12 mouse cellular contexts compared by ENCODE assay signal in the genomic region with DNA sequence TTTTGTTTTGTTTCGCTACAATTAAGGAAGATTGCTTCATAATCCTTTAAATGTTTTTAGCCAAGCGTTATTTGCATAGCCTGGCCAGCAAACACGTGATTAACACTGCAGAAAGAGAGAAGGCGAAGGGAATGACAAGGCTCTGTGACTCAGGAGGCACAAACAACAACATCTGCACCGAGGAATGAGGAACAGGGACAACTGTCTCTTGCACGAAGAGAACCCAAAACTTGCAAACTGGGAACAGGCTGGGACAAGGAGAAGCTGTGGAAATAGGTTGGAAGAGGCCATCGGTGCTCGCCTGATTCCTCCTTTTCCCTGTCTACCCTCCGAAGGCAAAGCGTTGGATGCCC. TPM values are rescaled to one million over a fixed set of nuclear protein-coding genes. Genes with fewer than 3 reads are reported as not detected.
DNase-seq lines count a peak whose midpoint lies in the region; ATAC-seq and TF ChIP-seq lines count a peak whose summit lies in the region.
"Had no signal": no experiment of that assay in that cellular context is flagged by ENCODE, and none has a peak within 500 bp of the region (broad histone marks: within the 10 kb centered on the region; RNA-seq: fewer than 3 reads in every experiment).

No protein-coding gene starts in this region.

- no peak for TF ChIP-seq EP300 in lung, postnatal 0 days (IDR thresholded peaks at IDR 0.05)

- no peak overlapping the region for H3K4me3 ChIP-seq in heart, embryonic 13.5 days
- H3K4me3 ChIP-seq in lung, postnatal 0 days (ENCODE audit: low read depth, low read length): peak overlapping the region; percentile 18
- H3K4me3 ChIP-seq in hindbrain, embryonic 13.5 days: no peak overlapping the region
- H3K4me3 ChIP-seq in stomach, embryonic 15.5 days (replicated peaks): no peak overlapping the region
- H3K4me3 ChIP-seq: megakaryocyte, embryonic 14.5 days; neural tube, embryonic 12.5 days had no signal

- H3K36me3 ChIP-seq in heart, embryonic 13.5 days: peaks cover 3% of the 10 kb centered on the region; the same call in 1 of the 2 replicates
- no peaks in the 10 kb centered on the region for H3K36me3 ChIP-seq in lung, postnatal 0 days (ENCODE audit: insufficient read depth, low read length)
- no peaks in the 10 kb centered on the region for H3K36me3 ChIP-seq in hindbrain, embryonic 13.5 days
- no peaks in the 10 kb centered on the region for H3K36me3 ChIP-seq in stomach, embryonic 15.5 days
- H3K36me3 ChIP-seq: neural tube, embryonic 12.5 days had no signal

- peaks cover 72% of the 10 kb centered on the region for H3K4me1 ChIP-seq in heart, embryonic 13.5 days
- H3K4me1 ChIP-seq in lung, postnatal 0 days (ENCODE audit: insufficient read depth, low read depth, low read length): peaks cover 8% of the 10 kb centered on the region; the same call in 1 of the 2 replicates
- peaks cover 34% of the 10 kb centered on the region for H3K4me1 ChIP-seq in hindbrain, embryonic 13.5 days (replicated peaks)
- peaks cover 50% of the 10 kb centered on the region for H3K4me1 ChIP-seq in stomach, embryonic 15.5 days

- H3K27ac ChIP-seq in heart, embryonic 13.5 days (replicated peaks): 0 out of 2 replicates have a peak overlapping the region, but pooled peaks have one; percentile 3
- H3K27ac ChIP-seq in lung, postnatal 0 days (ENCODE audit: low read length): peak overlapping the region; percentile 34; the same call in 1 of the 2 replicates
- no peak overlapping the region for H3K27ac ChIP-seq in hindbrain, embryonic 13.5 days
- H3K27ac ChIP-seq in stomach, embryonic 15.5 days: peak overlapping the region; percentile 68
- H3K27ac ChIP-seq: neural tube, embryonic 12.5 days had no signal

- ATAC-seq in heart, embryonic 13.5 days (ENCODE audit: extremely low read depth, insufficient number of reproducible peaks, low FRiP score, low TSS enrichment): no peak
- ATAC-seq in lung, postnatal 0 days: peak; percentile 32; the same call in 1 of the 2 replicates
- no peak for ATAC-seq in hindbrain, embryonic 13.5 days (ENCODE audit: low FRiP score)
- no peak for ATAC-seq in stomach, embryonic 15.5 days (ENCODE audit: insufficient read depth, low FRiP score, low read depth)

- DNase-seq in heart, postnatal 10 days: no peak
- peak; percentile 79 for DNase-seq in lung, postnatal 0 days (ENCODE audit: low spot score)
- no peak for DNase-seq in lung, postnatal 4 days
- DNase-seq in frontal cortex, postnatal 25 days (ENCODE audit: low spot score in 2 of 2): no peak
- DNase-seq in right cerebral cortex, adult 18-20 months: no peak
- DNase-seq: embryo, embryonic 11 days; thymus, postnatal 25 days had no signal

- H3K4me2 ChIP-seq in heart, embryonic 13.5 days: no peak overlapping the region
- peak overlapping the region; percentile 53 for H3K4me2 ChIP-seq in lung, postnatal 0 days (replicated peaks; ENCODE audit: low read depth, low read length)
- peak overlapping the region; percentile 39; the same call in 1 of the 2 replicates for H3K4me2 ChIP-seq in hindbrain, embryonic 13.5 days
- H3K4me2 ChIP-seq in stomach, embryonic 15.5 days: peak overlapping the region; percentile 34; the same call in 1 of the 2 replicates

- no peak for TF ChIP-seq CTCF in lung, postnatal 0 days (IDR thresholded peaks at IDR 0.05)

- intact Hi-C loops in heart, postnatal 10 days (cut with DNase I): loop anchor here (5.0 kb wide), 1 partner anchor 48 kb away; a partner anchor contains a TSS

- H3K27me3 ChIP-seq in heart, embryonic 13.5 days (replicated peaks): no peaks in the 10 kb centered on the region
- H3K27me3 ChIP-seq in lung, postnatal 0 days (replicated peaks; ENCODE audit: insufficient read depth, low read length): no peaks in the 10 kb centered on the region
- no peaks in the 10 kb centered on the region for H3K27me3 ChIP-seq in hindbrain, embryonic 13.5 days
- H3K27me3 ChIP-seq in stomach, embryonic 15.5 days (replicated peaks): no peaks in the 10 kb centered on the region
- H3K27me3 ChIP-seq: megakaryocyte, embryonic 14.5 days; neural tube, embryonic 12.5 days had no signal

- peak overlapping the region; percentile 48; the same call in 1 of the 2 replicates for H3K9ac ChIP-seq in heart, embryonic 13.5 days
- no peak overlapping the region for H3K9ac ChIP-seq in lung, postnatal 0 days (replicated peaks; ENCODE audit: low read depth)
- H3K9ac ChIP-seq in hindbrain, embryonic 13.5 days: no peak overlapping the region
- H3K9ac ChIP-seq in stomach, embryonic 15.5 days: no peak overlapping the region
- H3K9ac ChIP-seq: neural tube, embryonic 12.5 days had no signal

- H3K9me3 ChIP-seq in heart, embryonic 13.5 days: no peaks in the 10 kb centered on the region
- no peaks in the 10 kb centered on the region for H3K9me3 ChIP-seq in lung, postnatal 0 days (ENCODE audit: low read length)
- no peaks in the 10 kb centered on the region for H3K9me3 ChIP-seq in hindbrain, embryonic 13.5 days
- no peaks in the 10 kb centered on the region for H3K9me3 ChIP-seq in stomach, embryonic 15.5 days
- H3K9me3 ChIP-seq: megakaryocyte, embryonic 14.5 days; neural tube, embryonic 12.5 days had no signal

- 77% methylated on average over 10 of the region's 10 CpGs for WGBS in heart, embryonic 13.5 days
- 48% methylated on average over 10 of the region's 10 CpGs for WGBS in lung, postnatal 0 days
- WGBS in hindbrain, embryonic 13.5 days: 82% methylated on average over 10 of the region's 10 CpGs
- WGBS in stomach, embryonic 15.5 days: 62% methylated on average over 10 of the region's 10 CpGs

RNA-seq across cellular contexts. Expression of a gene that starts 47.1 kb away (rescaled TPM):
- 11.3 and 12.4 TPM in 2 replicates for polyA plus RNA-seq in heart, embryonic 13.5 days (2015; fragmentation: Nextera tagmentation; extraction: Ambion mirVana)
- total RNA-seq in heart, postnatal 10 days (2021): under 1 TPM; 0.26 to 0.30 TPM
- polyA plus RNA-seq in lung, postnatal 0 days (2015; fragmentation: Nextera tagmentation; extraction: Ambion mirVana): 2.2 and 3.0 TPM in 2 replicates
- 4.3 and 5.1 TPM in 2 replicates for polyA plus RNA-seq in hindbrain, embryonic 13.5 days (2015; fragmentation: Nextera tagmentation; extraction: Ambion mirVana)
- polyA plus RNA-seq in stomach, embryonic 15.5 days (2015; fragmentation: Nextera tagmentation; extraction: Ambion mirVana): 29.3 TPM in 2 replicates
